Mouse (Mus musculus): ENCODE data around the gene Sdcbp2. TPM values are rescaled to one million over a fixed set of nuclear protein-coding genes. Genes with fewer than 3 reads are reported as not detected.

Sdcbp2 gene
- polyA plus RNA-seq, 1 experiment from 2014 or later, result 1.4 TPM

- no peak overlapping the region for H3K9ac ChIP-seq (ENCODE audit: low read length)
- WGBS, result 85% methylated on average over 5 of the region's 5 CpGs
- no peak overlapping the region for H3K4me2 ChIP-seq (ENCODE audit: low read depth)
- H3K27ac ChIP-seq (ENCODE audit: low read depth, low read length), result no peak overlapping the region
- H3K4me3 ChIP-seq (ENCODE audit: low read depth, low read length), result no peak overlapping the region
- 0 out of 2 replicates have a peak, but pooled peaks cover 3% of the 10 kb centered on the region for H3K4me1 ChIP-seq (ENCODE audit: control insufficient read depth, insufficient read depth, low read length)
- H3K36me3 ChIP-seq (ENCODE audit: control insufficient read depth, insufficient read depth, low read length), result no peaks in the 10 kb centered on the region
- H3K9me3 ChIP-seq (ENCODE audit: control insufficient read depth, low read length), result no peaks in the 10 kb centered on the region
- H3K27me3 ChIP-seq (ENCODE audit: control insufficient read depth, insufficient read depth, low read length), result no peaks in the 10 kb centered on the region
- DNase-seq (ENCODE audit: low spot score) (no peak), ATAC-seq (ENCODE audit: insufficient read depth, low FRiP score, low TSS enrichment) (no peak)
Observed at GRCm38 (mm10) chr2:151536618-151536974, 35.8 kb upstream of the Sdcbp2 start.

- H3K9me3 ChIP-seq (ENCODE audit: control insufficient read depth, low read length), result no peaks in the 10 kb centered on the region
- 62% methylated on average over 4 of the region's 4 CpGs for WGBS
- no peaks in the 10 kb centered on the region for H3K36me3 ChIP-seq (ENCODE audit: control insufficient read depth, insufficient read depth, low read length)
- 0 out of 2 replicates have a peak, but pooled peaks cover 4% of the 10 kb centered on the region for H3K4me1 ChIP-seq (ENCODE audit: control insufficient read depth, insufficient read depth, low read length)
- no peaks in the 10 kb centered on the region for H3K27me3 ChIP-seq (ENCODE audit: control insufficient read depth, insufficient read depth, low read length)
- ATAC-seq (ENCODE audit: insufficient read depth, low FRiP score, low TSS enrichment) (no peak), DNase-seq (ENCODE audit: low spot score) (no peak)
- H3K9ac ChIP-seq (ENCODE audit: low read length), result no peak overlapping the region
- no peak overlapping the region for H3K4me2 ChIP-seq (ENCODE audit: low read depth)
- H3K27ac ChIP-seq (ENCODE audit: low read depth, low read length), result no peak overlapping the region
- H3K4me3 ChIP-seq (ENCODE audit: low read depth, low read length), result no peak overlapping the region
Observed at GRCm38 (mm10) chr2:151538646-151539045, 33.8 kb upstream of the Sdcbp2 start.

GRCm38 (mm10) chr2:151542323-151543062, 29.9 kb upstream of the Sdcbp2 start, which contains the start of gene Fkbp1a:
Gene Fkbp1a (plus strand): TSS chr2:151542483.
- ATAC-seq (ENCODE audit: insufficient read depth, low FRiP score, low TSS enrichment), result peak; percentile 95
- Histone ChIP-seq H3K36me3 (ENCODE audit: control insufficient read depth, insufficient read depth, low read length) (no peaks in the 10 kb centered on the region; the same call in 1 of the 2 replicates), H3K4me3 (ENCODE audit: low read depth, low read length) (peak within 1 kb of the TSS; percentile 97), H3K27ac (ENCODE audit: low read depth, low read length) (peak within 1 kb of the TSS; percentile 83), H3K4me2 (ENCODE audit: low read depth) (peak within 1 kb of the TSS; percentile 75), H3K9me3 (ENCODE audit: control insufficient read depth, low read length) (no peaks in the 10 kb centered on the region), H3K27me3 (ENCODE audit: control insufficient read depth, insufficient read depth, low read length) (no peaks in the 10 kb centered on the region), H3K4me1 (ENCODE audit: control insufficient read depth, insufficient read depth, low read length) (0 out of 2 replicates have a peak, but pooled peaks cover 4% of the 10 kb centered on the region), H3K9ac (ENCODE audit: low read length) (peak within 1 kb of the TSS; percentile 92)
- under 1% methylated on average over 71 of the region's 93 CpGs for WGBS
- DNase-seq (ENCODE audit: low spot score), result peak; percentile 97

GRCm38 (mm10) chr2:151543063-151543895, 29.1 kb upstream of the Sdcbp2 start:
- Histone ChIP-seq H3K27me3 (ENCODE audit: control insufficient read depth, insufficient read depth, low read length) (no peaks in the 10 kb centered on the region), H3K4me3 (ENCODE audit: low read depth, low read length) (peak overlapping the region; percentile 97), H3K9me3 (ENCODE audit: control insufficient read depth, low read length) (no peaks in the 10 kb centered on the region), H3K36me3 (ENCODE audit: control insufficient read depth, insufficient read depth, low read length) (no peaks in the 10 kb centered on the region; the same call in 1 of the 2 replicates), H3K9ac (ENCODE audit: low read length) (peak overlapping the region; percentile 92), H3K27ac (ENCODE audit: low read depth, low read length) (peak overlapping the region; percentile 83), H3K4me1 (ENCODE audit: control insufficient read depth, insufficient read depth, low read length) (0 out of 2 replicates have a peak, but pooled peaks cover 4% of the 10 kb centered on the region), H3K4me2 (ENCODE audit: low read depth) (peak overlapping the region; percentile 75)
- 3% methylated on average over 21 of the region's 21 CpGs for WGBS
- ATAC-seq (ENCODE audit: insufficient read depth, low FRiP score, low TSS enrichment) (0 out of 2 replicates have a peak, but pooled peaks have one; percentile 13), DNase-seq (ENCODE audit: low spot score) (peak; percentile 59)

- no peaks in the 10 kb centered on the region for H3K9me3 ChIP-seq (ENCODE audit: control insufficient read depth, low read length)
- 81% methylated on average over 6 of the region's 6 CpGs for WGBS
- no peaks in the 10 kb centered on the region for H3K27me3 ChIP-seq (ENCODE audit: control insufficient read depth, insufficient read depth, low read length)
- H3K4me3 ChIP-seq (ENCODE audit: low read depth, low read length), result no peak overlapping the region
- H3K36me3 ChIP-seq (ENCODE audit: control insufficient read depth, insufficient read depth, low read length), result no peaks in the 10 kb centered on the region; the same call in 1 of the 2 replicates
- no peak overlapping the region for H3K4me2 ChIP-seq (ENCODE audit: low read depth)
- H3K4me1 ChIP-seq (ENCODE audit: control insufficient read depth, insufficient read depth, low read length), result 0 out of 2 replicates have a peak, but pooled peaks cover 4% of the 10 kb centered on the region
- DNase-seq (ENCODE audit: low spot score) (no peak), ATAC-seq (ENCODE audit: insufficient read depth, low FRiP score, low TSS enrichment) (no peak)
- H3K9ac ChIP-seq (ENCODE audit: low read length), result no peak overlapping the region
- no peak overlapping the region for H3K27ac ChIP-seq (ENCODE audit: low read depth, low read length)
Observed at GRCm38 (mm10) chr2:151544673-151545072, 27.7 kb upstream of the Sdcbp2 start.

GRCm38 (mm10) chr2:151546571-151546970, 25.9 kb upstream of the Sdcbp2 start:
- Histone ChIP-seq H3K27ac (ENCODE audit: low read depth, low read length) (no peak overlapping the region), H3K4me1 (ENCODE audit: control insufficient read depth, insufficient read depth, low read length) (0 out of 2 replicates have a peak, but pooled peaks cover 1% of the 10 kb centered on the region), H3K36me3 (ENCODE audit: control insufficient read depth, insufficient read depth, low read length) (peaks cover 3% of the 10 kb centered on the region; the same call in 1 of the 2 replicates), H3K9me3 (ENCODE audit: control insufficient read depth, low read length) (no peaks in the 10 kb centered on the region), H3K4me2 (ENCODE audit: low read depth) (no peak overlapping the region), H3K27me3 (ENCODE audit: control insufficient read depth, insufficient read depth, low read length) (no peaks in the 10 kb centered on the region), H3K4me3 (ENCODE audit: low read depth, low read length) (no peak overlapping the region), H3K9ac (ENCODE audit: low read length) (no peak overlapping the region)
- no peak for DNase-seq (ENCODE audit: low spot score)
- 89% methylated on average over 4 of the region's 4 CpGs for WGBS
- ATAC-seq (ENCODE audit: insufficient read depth, low FRiP score, low TSS enrichment), result no peak

GRCm38 (mm10) chr2:151549615-151550121, 22.8 kb upstream of the Sdcbp2 start:
- DNase-seq (ENCODE audit: low spot score), result no peak
- Histone ChIP-seq H3K4me3 (ENCODE audit: low read depth, low read length) (no peak overlapping the region), H3K9ac (ENCODE audit: low read length) (no peak overlapping the region), H3K4me2 (ENCODE audit: low read depth) (no peak overlapping the region), H3K9me3 (ENCODE audit: control insufficient read depth, low read length) (no peaks in the 10 kb centered on the region), H3K27me3 (ENCODE audit: control insufficient read depth, insufficient read depth, low read length) (no peaks in the 10 kb centered on the region), H3K4me1 (ENCODE audit: control insufficient read depth, insufficient read depth, low read length) (no peaks in the 10 kb centered on the region), H3K36me3 (ENCODE audit: control insufficient read depth, insufficient read depth, low read length) (peaks cover 7% of the 10 kb centered on the region; the same call in 1 of the 2 replicates), H3K27ac (ENCODE audit: low read depth, low read length) (no peak overlapping the region)
- WGBS, result 97% methylated on average over 3 of the region's 3 CpGs
- ATAC-seq (ENCODE audit: insufficient read depth, low FRiP score, low TSS enrichment), result no peak
